In genomic region chr5:150566971-150567370, GRCm38 (mm10) we compare ENCODE assay signal across 19 mouse cellular contexts. TPM values are rescaled to one million over a fixed set of nuclear protein-coding genes. Genes with fewer than 3 reads are reported as not detected.
"Had no signal": no experiment of that assay in that cellular context is flagged by ENCODE, and none has a peak within 500 bp of the region (broad histone marks: within the 10 kb centered on the region; RNA-seq: fewer than 3 reads in every experiment).

No protein-coding gene starts in this region.

- H3K4me3 ChIP-seq: kidney, embryonic 15.5 days; limb, embryonic 13.5 days; midbrain, embryonic 13.5 days; myocyte; neural tube, embryonic 15.5 days; stomach, embryonic 15.5 days had no signal

- H3K27me3 ChIP-seq: kidney, embryonic 15.5 days; limb, embryonic 13.5 days; midbrain, embryonic 13.5 days; neural tube, embryonic 15.5 days; stomach, embryonic 15.5 days had no signal

- H3K9me3 ChIP-seq: kidney, embryonic 15.5 days; limb, embryonic 13.5 days; midbrain, embryonic 13.5 days; neural tube, embryonic 15.5 days; stomach, embryonic 15.5 days had no signal

- ATAC-seq: intestine, embryonic 16.5 days; midbrain, embryonic 13.5 days had no signal

- DNase-seq: kidney, adult 2 months; kidney, postnatal 14 days; left cerebral cortex, postnatal 4 days; lung, embryonic 14.5 days; thymus, postnatal 4 days had no signal

- H3K4me1 ChIP-seq: kidney, embryonic 15.5 days; limb, embryonic 13.5 days; midbrain, embryonic 13.5 days; neural tube, embryonic 15.5 days; stomach, embryonic 15.5 days had no signal

- H3K4me2 ChIP-seq: kidney, embryonic 15.5 days; limb, embryonic 13.5 days; lung, embryonic 14.5 days; midbrain, embryonic 13.5 days; neural tube, embryonic 15.5 days; stomach, embryonic 15.5 days had no signal

- H3K9ac ChIP-seq: kidney, embryonic 15.5 days; limb, embryonic 13.5 days; liver, embryonic 14.5 days; lung, embryonic 14.5 days; midbrain, embryonic 13.5 days; neural tube, embryonic 15.5 days; stomach, embryonic 15.5 days had no signal

- H3K27ac ChIP-seq: kidney, embryonic 15.5 days; limb, embryonic 13.5 days; liver, embryonic 14.5 days; midbrain, embryonic 13.5 days; neural tube, embryonic 15.5 days; stomach, embryonic 15.5 days had no signal

RNA-seq across cellular contexts. Expression of gene Zar1l, which starts 49.0 kb away (rescaled TPM):
- total RNA-seq: layer of hippocampus, postnatal 25 days; left cerebral cortex, postnatal 4 days; liver, adult 2 months; megakaryocyte progenitor cell, adult 5-6 weeks; midbrain, postnatal 0 days had no signal
- polyA plus RNA-seq: intestine, embryonic 16.5 days; kidney, adult 2 months; kidney, embryonic 15.5 days; large intestine, adult 2 months; limb, embryonic 13.5 days; liver, adult 2 months; liver, embryonic 14.5 days; lung, embryonic 14.5 days; midbrain, embryonic 13.5 days; midbrain, postnatal 0 days; myocyte; neural tube, embryonic 11.5 days; neural tube, embryonic 15.5 days; stomach, embryonic 15.5 days had no signal
